Mouse (Mus musculus): ENCODE data around the gene Rgma.

- no peak for TF ChIP-seq CTCF (IDR thresholded peaks at IDR 0.05; ENCODE audit: low read depth, low read length)
- TF ChIP-seq POLR2A (IDR thresholded peaks at IDR 0.05; ENCODE audit: insufficient read depth, low read length) = no peak
- TF ChIP-seq EP300 (IDR thresholded peaks at IDR 0.05; ENCODE audit: insufficient read depth, low read depth, low read length) = no peak
Observed at GRCm38 (mm10) chr7:73389419-73389818, 14.1 kb downstream of the Rgma start.
